Mouse (Mus musculus): ENCODE results near the gene Wnt2. TPM values are rescaled to one million over a fixed set of nuclear protein-coding genes. Genes with fewer than 3 reads are reported as not detected.

Wnt2 gene
- polyA plus RNA-seq, 1 experiment from 2014 or later: not detected

GRCm38 (mm10) chr6:17946456-17946855, 83.9 kb downstream of the Wnt2 start:
- ChIA-PET POLR2A (no interaction called here), CTCF (no interaction called here)
- no peak for ATAC-seq
- H3K27me3 ChIP-seq: no peaks in the 10 kb centered on the region
- DNase-seq (ENCODE audit: low read depth, low spot score): no peak
- in situ Hi-C loops (cut with MboI; ENCODE audit: low pct_unique_long_range_greater_than_20kb): no loop called here
- TF ChIP-seq CTCF (IDR thresholded peaks at IDR 0.05): no peak

GRCm38 (mm10) chr6:17943877-17944617, 86.3 kb downstream of the Wnt2 start:
- in situ Hi-C loops (cut with MboI; ENCODE audit: low pct_unique_long_range_greater_than_20kb): no loop called here
- no peaks in the 10 kb centered on the region for H3K27me3 ChIP-seq
- ATAC-seq (no peak), DNase-seq (ENCODE audit: low read depth, low spot score) (no peak)
- TF ChIP-seq CTCF (IDR thresholded peaks at IDR 0.05): no peak
- ChIA-PET CTCF (interaction anchor here (0.6 kb wide), 1 partner anchor 872 kb away, joined by 3 read pairs; no protein-coding TSS in a partner anchor), POLR2A (no interaction called here)

- POLR2A ChIA-PET: no interaction called here
- no peaks in the 10 kb centered on the region for H3K27me3 ChIP-seq
- TF ChIP-seq CTCF (IDR thresholded peaks at IDR 0.05): no peak
- ATAC-seq: no peak
- in situ Hi-C loops (cut with MboI; ENCODE audit: low pct_unique_long_range_greater_than_20kb): no loop called here
- CTCF ChIA-PET: interaction anchor here (0.7 kb wide), 1 partner anchor 261 kb away, joined by 3 read pairs; no protein-coding TSS in a partner anchor
- no peak for DNase-seq (ENCODE audit: low read depth, low spot score)
Measured at GRCm38 (mm10) chr6:17942344-17942743, 88.0 kb downstream of the Wnt2 start.

GRCm38 (mm10) chr6:17941916-17942315, 88.5 kb downstream of the Wnt2 start:
- ATAC-seq (no peak), DNase-seq (ENCODE audit: low read depth, low spot score) (no peak)
- H3K27me3 ChIP-seq: no peaks in the 10 kb centered on the region
- no peak for TF ChIP-seq CTCF (IDR thresholded peaks at IDR 0.05)
- CTCF ChIA-PET: interaction anchor here (0.7 kb wide), 1 partner anchor 261 kb away, joined by 3 read pairs; no protein-coding TSS in a partner anchor
- in situ Hi-C loops (cut with MboI; ENCODE audit: low pct_unique_long_range_greater_than_20kb): no loop called here
- POLR2A ChIA-PET: no interaction called here

Other genes with a start within 250 kb of the Wnt2 start
- gene Asz1, start 78.5 kb upstream of the Wnt2 start, polyA plus RNA-seq (2021): not detected
- 0.12 TPM for gene Cftr, start 140.1 kb upstream of the Wnt2 start, polyA plus RNA-seq (2021)